ENCODE assay signal across 10 mouse cellular contexts in the genomic region with DNA sequence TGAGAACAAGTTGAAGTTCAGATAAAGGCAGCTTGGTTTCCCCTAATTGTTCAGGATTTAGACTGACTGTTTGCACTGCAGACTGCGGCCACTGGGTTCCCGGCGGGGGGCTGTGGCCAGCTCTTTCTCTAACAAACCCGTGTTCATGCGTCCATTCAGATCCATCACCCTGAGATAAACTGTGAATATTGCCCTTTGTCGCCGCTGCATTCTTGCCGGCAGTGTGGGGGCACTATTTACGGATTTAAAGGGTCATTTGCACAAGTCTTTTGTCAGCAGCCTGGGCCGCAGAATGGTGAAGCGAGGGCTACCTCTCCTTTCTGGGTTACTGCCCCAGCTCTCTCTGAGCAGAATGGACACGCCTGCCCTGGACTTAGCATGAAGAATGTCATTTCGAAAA.
DNase-seq lines count a peak whose midpoint lies in the region; ATAC-seq lines count a peak whose summit lies in the region.
"Had no signal": no experiment of that assay in that cellular context is flagged by ENCODE, and none has a peak within 500 bp of the region (broad histone marks: within the 10 kb centered on the region; RNA-seq: fewer than 3 reads in every experiment).

No protein-coding gene starts in this region.

- WGBS in heart, embryonic 16.5 days = 20% methylated on average over 13 of the region's 13 CpGs
- WGBS in hindbrain, embryonic 15.5 days = 8% methylated on average over 13 of the region's 13 CpGs
- WGBS in neural tube, embryonic 13.5 days = 4% methylated on average over 13 of the region's 13 CpGs

- no peaks in the 10 kb centered on the region for H3K4me1 ChIP-seq in heart, embryonic 16.5 days (ENCODE audit: control insufficient read depth, insufficient read depth, low read length)
- H3K4me1 ChIP-seq in hindbrain, embryonic 15.5 days (replicated peaks) = peaks cover 28% of the 10 kb centered on the region
- peaks cover 34% of the 10 kb centered on the region for H3K4me1 ChIP-seq in neural tube, embryonic 13.5 days (replicated peaks)

- H3K4me3 ChIP-seq in heart, embryonic 16.5 days (ENCODE audit: low read length) = no peak overlapping the region
- no peak overlapping the region for H3K4me3 ChIP-seq in hindbrain, embryonic 15.5 days
- no peak overlapping the region for H3K4me3 ChIP-seq in neural tube, embryonic 13.5 days

- no peaks in the 10 kb centered on the region for H3K36me3 ChIP-seq in heart, embryonic 16.5 days (ENCODE audit: control insufficient read depth, insufficient read depth)
- no peaks in the 10 kb centered on the region for H3K36me3 ChIP-seq in hindbrain, embryonic 15.5 days
- no peaks in the 10 kb centered on the region for H3K36me3 ChIP-seq in neural tube, embryonic 13.5 days

- DNase-seq in heart, adult 18-20 months = no peak
- DNase-seq in embryo, embryonic 11.5 days (ENCODE audit: low read depth, low spot score) = peak; percentile 36
- no peak for DNase-seq in gastrocnemius, adult 18-20 months (ENCODE audit: low spot score)
- no peak for DNase-seq in lung, postnatal 10 days
- DNase-seq: kidney, postnatal 36 days had no signal

- H3K27ac ChIP-seq in heart, embryonic 16.5 days (ENCODE audit: low read length) = no peak overlapping the region
- no peak overlapping the region for H3K27ac ChIP-seq in hindbrain, embryonic 15.5 days (replicated peaks)
- H3K27ac ChIP-seq in neural tube, embryonic 13.5 days (replicated peaks) = no peak overlapping the region
- H3K27ac ChIP-seq: liver, embryonic 14.5 days had no signal

- H3K9me3 ChIP-seq in heart, embryonic 16.5 days (replicated peaks; ENCODE audit: control insufficient read depth, low read length) = 0 out of 2 replicates have a peak, but pooled peaks cover 2% of the 10 kb centered on the region
- no peaks in the 10 kb centered on the region for H3K9me3 ChIP-seq in hindbrain, embryonic 15.5 days
- H3K9me3 ChIP-seq in neural tube, embryonic 13.5 days = no peaks in the 10 kb centered on the region

- 0 out of 2 replicates have a peak, but pooled peaks cover 4% of the 10 kb centered on the region for H3K27me3 ChIP-seq in heart, embryonic 16.5 days (ENCODE audit: control insufficient read depth, insufficient read depth, low read length)
- no peaks in the 10 kb centered on the region for H3K27me3 ChIP-seq in hindbrain, embryonic 15.5 days
- H3K27me3 ChIP-seq in neural tube, embryonic 13.5 days = peaks cover 6% of the 10 kb centered on the region; the same call in 1 of the 2 replicates

- H3K4me2 ChIP-seq in heart, embryonic 16.5 days (ENCODE audit: low read depth, low read length) = peak overlapping the region; percentile 36
- peak overlapping the region; percentile 26 for H3K4me2 ChIP-seq in hindbrain, embryonic 15.5 days
- H3K4me2 ChIP-seq in neural tube, embryonic 13.5 days = peak overlapping the region; percentile 37

- H3K9ac ChIP-seq in heart, embryonic 16.5 days (ENCODE audit: low read length) = no peak overlapping the region
- no peak overlapping the region for H3K9ac ChIP-seq in hindbrain, embryonic 15.5 days
- peak overlapping the region; percentile 53 for H3K9ac ChIP-seq in neural tube, embryonic 13.5 days
- H3K9ac ChIP-seq: liver, embryonic 14.5 days had no signal

- no peak for ATAC-seq in heart, embryonic 16.5 days (replicated peaks; ENCODE audit: extremely low read depth, insufficient read depth, low FRiP score)
- peak; percentile 36; the same call in 1 of the 2 replicates for ATAC-seq in hindbrain, embryonic 15.5 days (ENCODE audit: low FRiP score, low read depth)
- no peak for ATAC-seq in neural tube, embryonic 13.5 days (ENCODE audit: low read depth)
- ATAC-seq in monocyte, adult 5-6 weeks (replicated peaks; ENCODE audit: insufficient number of reproducible peaks, low FRiP score, low TSS enrichment, poor library complexity, severe bottlenecking) = no peak
